Mouse (Mus musculus): Measurements from ENCODE around the gene Ighmbp2. TPM values are rescaled to one million over a fixed set of nuclear protein-coding genes. Genes with fewer than 3 reads are reported as not detected.
"Not testable (repeated sequence)": the region's sequence is repeated elsewhere in the genome, so short reads cannot be mapped to it uniquely, and the experiment has no call there.

Ighmbp2 gene
- total and polyA plus RNA-seq, 3 experiments = 7.1 to 11.2 (median 10.3) TPM

DNA sequence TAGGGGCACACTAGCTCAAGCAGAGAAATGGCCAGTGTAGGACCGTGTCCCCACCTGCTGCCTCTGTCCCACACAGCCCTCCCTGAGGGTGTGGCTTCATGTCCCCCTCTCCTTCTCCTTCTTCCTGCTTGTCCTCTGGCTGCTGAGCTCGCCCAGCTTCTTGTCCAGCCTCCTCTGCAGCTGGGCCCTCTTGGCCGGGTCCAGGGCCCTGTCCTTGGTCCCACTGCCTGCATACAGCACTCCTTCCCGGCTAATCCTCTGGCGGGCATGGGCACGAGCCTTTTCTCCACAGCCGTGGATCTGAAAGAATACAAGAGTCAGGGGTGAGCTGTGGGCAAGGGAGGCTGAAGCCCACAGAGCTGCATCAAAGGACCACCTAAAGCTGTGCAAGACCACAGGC, 21.5 kb downstream of the Ighmbp2 start (continued):
- no peak for TF ChIP-seq USF1 (IDR thresholded peaks at IDR 0.05; ENCODE audit: low read depth, low read length)

DNA sequence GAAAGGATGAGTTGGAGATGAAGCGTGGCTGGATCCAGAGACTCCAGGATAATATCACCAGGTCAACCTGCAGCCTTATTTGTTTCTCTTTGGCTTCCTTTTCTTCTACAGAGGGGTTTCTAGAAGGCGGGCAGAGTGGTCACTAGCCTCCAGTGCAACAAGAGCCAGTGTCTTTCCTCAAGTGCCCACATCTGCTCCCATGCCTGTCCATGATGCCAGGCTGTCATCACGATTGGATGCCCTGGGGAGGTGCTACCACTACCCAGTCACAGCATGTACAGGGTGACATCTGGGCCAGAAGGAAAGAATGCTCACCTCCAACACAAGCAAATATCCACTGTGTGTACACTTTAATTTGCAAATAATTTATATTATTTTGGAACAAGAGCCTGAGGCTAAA, 22.2 kb downstream of the Ighmbp2 start:
- no peaks in the 10 kb centered on the region for H3K27me3 ChIP-seq (replicated peaks)
- H3K36me3 ChIP-seq (replicated peaks in 1 of 2; ENCODE audit: control insufficient read depth in 1 of 2, insufficient read depth in 1 of 2, low read length in 1 of 2) = peaks cover 50 to 61% of the 10 kb centered on the region in 2 experiments
- H3K9me3 ChIP-seq (replicated peaks; ENCODE audit: low read length) = no peaks in the 10 kb centered on the region
- H3K4me2 ChIP-seq (ENCODE audit: insufficient read depth, low read depth, poor library complexity, severe bottlenecking) = no peak overlapping the region
- DNase-seq (ENCODE audit: extremely low read depth) = no peak
- H3K4me3 ChIP-seq (replicated peaks in 1 of 3; ENCODE audit: low read depth in 2 of 3, low read length in 2 of 3, poor library complexity in 1 of 3) = no peak overlapping the region
- H3K4me1 ChIP-seq (ENCODE audit: control insufficient read depth in 1 of 2, insufficient read depth in 2 of 2) = no peaks in the 10 kb centered on the region
- no peaks in the 10 kb centered on the region for H3K79me2 ChIP-seq (replicated peaks; ENCODE audit: control insufficient read depth, extremely low read depth, insufficient read depth, poor library complexity, severe bottlenecking)
- in situ Hi-C loops (cut with MboI; ENCODE audit: low pct_ligation_motif_present, low pct_unique_long_range_greater_than_20kb, low sequenced_read_pairs) (no loop called here), dilution Hi-C loops (cut with MboI; ENCODE audit: extremely low pct_ligation_motif_present, extremely low pct_unique_long_range_greater_than_20kb, low sequenced_read_pairs) (no loop called here)
- no peak overlapping the region for H3K9ac ChIP-seq (ENCODE audit: insufficient read depth, low read depth)
- no peak overlapping the region for H3K27ac ChIP-seq (ENCODE audit: insufficient read depth, low read depth)
- TF ChIP-seq PAX5 (IDR thresholded peaks at IDR 0.05; ENCODE audit: low read length) (no peak), RAD21 (IDR thresholded peaks at IDR 0.05; ENCODE audit: low read depth, low read length) (no peak), E2F4 (IDR thresholded peaks at IDR 0.05; ENCODE audit: insufficient replicate concordance, low read depth, low read length) (no peak), SIN3A (IDR thresholded peaks at IDR 0.05; ENCODE audit: low read length) (no peak)

DNA sequence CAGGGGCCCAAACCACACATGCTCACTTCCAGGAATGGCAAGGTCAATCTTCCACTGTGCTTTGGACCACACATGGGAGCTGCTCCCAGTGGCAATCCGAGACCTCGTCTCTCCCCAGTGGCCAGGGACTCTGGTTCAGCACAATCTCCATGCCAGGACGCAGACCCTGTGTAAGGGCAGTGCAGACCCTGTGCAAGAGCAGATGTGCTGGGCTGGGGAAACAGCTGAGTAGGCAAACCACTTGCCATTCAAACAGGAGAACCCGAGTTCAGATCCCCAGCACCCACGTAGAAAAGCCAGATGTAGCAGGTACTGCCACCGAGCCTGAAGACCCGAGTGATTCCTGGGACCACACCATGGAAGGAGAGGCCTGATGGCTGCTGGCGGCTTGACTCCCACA, 22.8 kb downstream of the Ighmbp2 start:
- TF ChIP-seq MEF2A (IDR thresholded peaks at IDR 0.05; ENCODE audit: borderline replicate concordance, low read depth, low read length) (no peak), BHLHE40 (IDR thresholded peaks at IDR 0.05; ENCODE audit: low read depth, low read length) (no peak), RAD21 (IDR thresholded peaks at IDR 0.05; ENCODE audit: low read depth, low read length) (no peak), USF1 (IDR thresholded peaks at IDR 0.05; ENCODE audit: low read depth, low read length) (no peak), HCFC1 (IDR thresholded peaks at IDR 0.05; ENCODE audit: low read depth, low read length) (no peak), MAZ (IDR thresholded peaks at IDR 0.05; ENCODE audit: low read depth, low read length) (no peak), ZC3H11A (IDR thresholded peaks at IDR 0.05; ENCODE audit: low read depth, low read length) (no peak), UBTF (IDR thresholded peaks at IDR 0.05; ENCODE audit: low read depth, low read length) (no peak), ZNF384 (IDR thresholded peaks at IDR 0.05; ENCODE audit: low read depth, low read length) (no peak), POLR2AphosphoS2 (IDR thresholded peaks at IDR 0.05; ENCODE audit: low read depth, low read length) (no peak), MAFK (IDR thresholded peaks at IDR 0.05; ENCODE audit: insufficient replicate concordance, low read length) (no peak), TCF12 (IDR thresholded peaks at IDR 0.05; ENCODE audit: low read depth, low read length) (no peak), TBP (conservative IDR thresholded peaks at IDR 0.05; ENCODE audit: low read depth, low read length) (no peak), KAT2A (IDR thresholded peaks at IDR 0.05; ENCODE audit: insufficient replicate concordance, low read length) (no peak), MAX (IDR thresholded peaks at IDR 0.05; ENCODE audit: low read length) (no peak), EP300 (IDR thresholded peaks at IDR 0.05; ENCODE audit: low read length) (no peak), JUN (IDR thresholded peaks at IDR 0.05; ENCODE audit: insufficient read depth, low read depth, low read length) (no peak), SIN3A (IDR thresholded peaks at IDR 0.05; ENCODE audit: low read length) (no peak)
- Histone ChIP-seq H3K9me3 (replicated peaks; ENCODE audit: low read length) (no peaks in the 10 kb centered on the region), H3K4me1 (ENCODE audit: control insufficient read depth in 1 of 2, insufficient read depth in 2 of 2) (no peaks in the 10 kb centered on the region), H3K4me3 (replicated peaks in 1 of 3; ENCODE audit: low read depth in 2 of 3, low read length in 2 of 3, poor library complexity in 1 of 3) (no peak overlapping the region), H3K4me2 (ENCODE audit: insufficient read depth, low read depth, poor library complexity, severe bottlenecking) (no peak overlapping the region), H3K9ac (ENCODE audit: insufficient read depth, low read depth) (no peak overlapping the region), H3K79me2 (replicated peaks; ENCODE audit: control insufficient read depth, extremely low read depth, insufficient read depth, poor library complexity, severe bottlenecking) (no peaks in the 10 kb centered on the region), H3K27ac (ENCODE audit: insufficient read depth, low read depth) (no peak overlapping the region), H3K27me3 (replicated peaks) (no peaks in the 10 kb centered on the region), H3K36me3 (replicated peaks in 1 of 2; ENCODE audit: control insufficient read depth in 1 of 2, insufficient read depth in 1 of 2, low read length in 1 of 2) (peaks cover 45 to 55% of the 10 kb centered on the region in 2 experiments)
- DNase-seq (ENCODE audit: extremely low read depth) = no peak
- dilution Hi-C loops (cut with MboI; ENCODE audit: extremely low pct_ligation_motif_present, extremely low pct_unique_long_range_greater_than_20kb, low sequenced_read_pairs) (no loop called here), in situ Hi-C loops (cut with MboI; ENCODE audit: low pct_ligation_motif_present, low pct_unique_long_range_greater_than_20kb, low sequenced_read_pairs) (no loop called here)

DNA sequence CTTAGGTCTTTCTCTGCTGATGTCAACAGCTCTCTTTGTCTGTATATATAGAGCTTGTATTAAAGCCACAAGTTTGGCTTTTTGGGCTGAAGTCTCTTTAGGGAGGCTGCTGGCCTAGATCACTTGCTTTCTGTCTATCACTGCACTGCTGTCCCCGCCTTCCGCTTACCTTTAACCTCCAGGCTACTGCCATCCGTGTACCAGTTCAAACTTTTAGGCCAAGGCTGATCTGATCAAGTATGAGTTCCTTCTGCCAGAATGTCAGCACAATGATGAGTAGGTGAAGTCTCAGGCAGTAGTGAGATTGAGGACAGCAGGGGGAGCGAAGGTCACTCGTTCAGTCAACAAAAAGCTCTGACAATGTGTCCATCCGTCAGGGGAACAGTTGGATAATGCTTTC, 57.6 kb downstream of the Ighmbp2 start:
- DNase-seq (ENCODE audit: extremely low read depth); H3K9me3 ChIP-seq (replicated peaks; ENCODE audit: low read length); H3K4me1 ChIP-seq (ENCODE audit: control insufficient read depth in 1 of 2, insufficient read depth in 2 of 2); H3K79me2 ChIP-seq (replicated peaks; ENCODE audit: control insufficient read depth, extremely low read depth, insufficient read depth, poor library complexity, severe bottlenecking); H3K36me3 ChIP-seq (replicated peaks in 1 of 2; ENCODE audit: control insufficient read depth in 1 of 2, insufficient read depth in 1 of 2, low read length in 1 of 2); H3K27ac ChIP-seq (ENCODE audit: insufficient read depth, low read depth); H3K4me3 ChIP-seq (replicated peaks in 1 of 3; ENCODE audit: low read depth in 2 of 3, low read length in 2 of 3, poor library complexity in 1 of 3); H3K4me2 ChIP-seq (ENCODE audit: insufficient read depth, low read depth, poor library complexity, severe bottlenecking); in situ Hi-C loops (cut with MboI; ENCODE audit: low pct_ligation_motif_present, low pct_unique_long_range_greater_than_20kb, low sequenced_read_pairs); H3K27me3 ChIP-seq (replicated peaks); H3K9ac ChIP-seq (ENCODE audit: insufficient read depth, low read depth); dilution Hi-C loops (cut with MboI; ENCODE audit: extremely low pct_ligation_motif_present, extremely low pct_unique_long_range_greater_than_20kb, low sequenced_read_pairs): not testable (repeated sequence)

Data from CH12.LX (cell line).